Mouse (Mus musculus) hindbrain, postnatal 0 days (tissue): Measurements from ENCODE around the gene Ccl28. TPM values are rescaled to one million over a fixed set of nuclear protein-coding genes. Genes with fewer than 3 reads are reported as not detected.
A peak's percentile ranks its signal among the peaks of the same experiment; 100 is the strongest.

ENCODE experiments used
- ATAC-seq: fragments of 200-750 bp; cut with Nextera tagmentation; 2 replicates; pipeline ENCODE4 v1.8.0; 2017; ENCODE audit warnings: mild to moderate bottlenecking, moderate TSS enrichment, moderate library complexity
- DNase-seq: peaks from one replicate; pipeline ENCODE4 v3.0.0-alpha.2; 2015; ENCODE audit warnings: low spot score
- H3K27ac ChIP-seq: fragments of 300-500 bp; sonication (generic); 2 replicates; pipeline ENCODE4 v1.5.1; 2014; ENCODE audit warnings: mild to moderate bottlenecking
- H3K27me3 ChIP-seq: fragments of 300-500 bp; sonication (generic); 2 replicates; pipeline ENCODE4 v1.6.1; 2014; ENCODE audit warnings: low read length, mixed read lengths; ENCODE audit not compliant: insufficient read depth
- H3K36me3 ChIP-seq: fragments of 300-500 bp; sonication (generic); 2 replicates; pipeline ENCODE4 v1.6.1; 2014; ENCODE audit warnings: low read length, mixed read lengths; ENCODE audit not compliant: insufficient read depth
- H3K4me1 ChIP-seq: fragments of 300-500 bp; sonication (generic); 2 replicates; pipeline ENCODE4 v1.6.1; 2014; ENCODE audit warnings: antibody characterized with exemption, low read length, mixed read lengths; ENCODE audit not compliant: insufficient read depth
- H3K4me2 ChIP-seq: fragments of 300-500 bp; sonication (generic); 2 replicates; pipeline ENCODE4 v1.6.1; 2014; ENCODE audit warnings: low read depth, mild to moderate bottlenecking, low read length, moderate library complexity, mixed read lengths
- H3K4me3 ChIP-seq: fragments of 300-500 bp; sonication (generic); 2 replicates; pipeline ENCODE4 v1.5.1; 2014; ENCODE audit warnings: low read length
- H3K9ac ChIP-seq: fragments of 300-500 bp; sonication (generic); replicated peaks from 2 replicates; pipeline ENCODE4 v1.6.1; 2014; ENCODE audit warnings: mild to moderate bottlenecking, low read length, moderate library complexity, mixed read lengths
- H3K9me3 ChIP-seq: fragments of 300-500 bp; sonication (generic); 2 replicates; pipeline ENCODE4 v1.6.1; 2016; ENCODE audit warnings: low read length, mixed read lengths
- CTCF ChIP-seq: IDR thresholded peaks from 2 replicates; pipeline ENCODE4 v1.5.1; 2016; ENCODE audit warnings: antibody characterized with exemption, control low read depth, low read depth
- WGBS: fragments of 180-500 bp; shearing (Covaris S2); extraction: QIAGEN DNeasy Blood & Tissue Kit; methylation state at CpG from one replicate; pipeline ENCODE4 v1.1.7; 2014; 5-methylcytosine and 5-hydroxymethylcytosine counted together
- polyA plus RNA-seq: library from polyadenylated mRNA; unstranded; fragments of >200 nt; fragmentation: Nextera tagmentation; extraction: Ambion mirVana; gene quantifications from 2 replicates; pipeline ENCODE4 v1.2.1, GENCODE M21; 2015
- total RNA-seq: library from RNA; depleted of rRNA; stranded (reverse); fragments of >200 nt; gene quantifications from 2 replicates; pipeline ENCODE4 v1.2.3, GENCODE M21; 2014; rRNA removed

Ccl28 gene
- total and polyA plus RNA-seq, 2 experiments from 2014 or later, result 0.33 to 2.2 TPM

- DNase-seq (no peak), ATAC-seq (no peak)
- Histone ChIP-seq H3K27me3 (no peaks in the 10 kb centered on the region), H3K27ac (no peak overlapping the region), H3K4me1 (peaks cover 18% of the 10 kb centered on the region; the same call in 1 of the 2 replicates), H3K4me3 (no peak overlapping the region), H3K9me3 (no peaks in the 10 kb centered on the region), H3K36me3 (peaks cover 10% of the 10 kb centered on the region; the same call in 1 of the 2 replicates), H3K9ac (no peak overlapping the region), H3K4me2 (peak overlapping the region; percentile 36; the same call in 1 of the 2 replicates)
- 65% methylated on average over 4 of the region's 4 CpGs for whole genome bisulfite sequencing
- TF ChIP-seq CTCF, result no peak
Measured at GRCm38 (mm10) chr13:119695676-119696075, 72.1 kb downstream of the Ccl28 start.

GRCm38 (mm10) chr13:119696496-119696895, 72.9 kb downstream of the Ccl28 start:
- ATAC-seq (no peak), DNase-seq (no peak)
- H3K4me1 ChIP-seq, result peaks cover 18% of the 10 kb centered on the region; the same call in 1 of the 2 replicates
- no peak overlapping the region for H3K9ac ChIP-seq
- H3K27me3 ChIP-seq, result no peaks in the 10 kb centered on the region
- TF ChIP-seq CTCF, result no peak
- no peak overlapping the region for H3K4me3 ChIP-seq
- 71% methylated on average over 1 of the region's 1 CpGs for WGBS
- no peak overlapping the region for H3K27ac ChIP-seq
- H3K36me3 ChIP-seq, result peaks cover 15% of the 10 kb centered on the region; the same call in 1 of the 2 replicates
- H3K4me2 ChIP-seq, result no peak overlapping the region
- H3K9me3 ChIP-seq, result no peaks in the 10 kb centered on the region

- DNase-seq (no peak), ATAC-seq (no peak)
- H3K27me3 ChIP-seq, result no peaks in the 10 kb centered on the region
- H3K4me3 ChIP-seq, result no peak overlapping the region
- H3K4me2 ChIP-seq, result no peak overlapping the region
- WGBS, result 90% methylated on average over 4 of the region's 4 CpGs
- H3K9me3 ChIP-seq, result no peaks in the 10 kb centered on the region
- H3K9ac ChIP-seq, result no peak overlapping the region
- no peak overlapping the region for H3K27ac ChIP-seq
- peaks cover 29% of the 10 kb centered on the region for H3K36me3 ChIP-seq
- peaks cover 13% of the 10 kb centered on the region; the same call in 1 of the 2 replicates for H3K4me1 ChIP-seq
- TF ChIP-seq CTCF, result no peak
Measured at GRCm38 (mm10) chr13:119698436-119698835, 74.8 kb downstream of the Ccl28 start.

Other genes with a start within 250 kb of the Ccl28 start
- gene Paip1, start 195.2 kb upstream of the Ccl28 start, total RNA-seq, result 108 and 128 TPM in 2 replicates
- gene Paip1, start 195.2 kb upstream of the Ccl28 start, polyA plus RNA-seq, result 158 and 166 TPM in 2 replicates
- gene 4833420G17Rik, start 161.1 kb upstream of the Ccl28 start, total RNA-seq, result 51.1 and 64.5 TPM in 2 replicates
- 58.0 and 61.5 TPM in 2 replicates for gene 4833420G17Rik, start 161.1 kb upstream of the Ccl28 start, polyA plus RNA-seq
- 19.2 and 24.3 TPM in 2 replicates for gene Tmem267, start 135.8 kb upstream of the Ccl28 start, total RNA-seq
- gene Tmem267, start 135.8 kb upstream of the Ccl28 start, polyA plus RNA-seq, result 2.2 and 5.3 TPM in 2 replicates
- gene 3110070M22Rik, start 135.4 kb upstream of the Ccl28 start, total RNA-seq, result 7.7 and 13.4 TPM in 2 replicates
- 1.4 and 2.6 TPM in 2 replicates for gene 3110070M22Rik, start 135.4 kb upstream of the Ccl28 start, polyA plus RNA-seq
- 230 and 254 TPM in 2 replicates for gene Hmgcs1, start 66.6 kb downstream of the Ccl28 start, total RNA-seq
- gene Hmgcs1, start 66.6 kb downstream of the Ccl28 start, polyA plus RNA-seq, result 376 and 384 TPM in 2 replicates
- 9.8 and 10.3 TPM in 2 replicates for gene Nim1k, start 132.1 kb downstream of the Ccl28 start, total RNA-seq
- 7.4 and 8.0 TPM in 2 replicates for gene Nim1k, start 132.1 kb downstream of the Ccl28 start, polyA plus RNA-seq
- 21.1 and 27.7 TPM in 2 replicates for gene Zfp131, start 167.1 kb downstream of the Ccl28 start, total RNA-seq
- gene Zfp131, start 167.1 kb downstream of the Ccl28 start, polyA plus RNA-seq, result 26.3 and 29.6 TPM in 2 replicates
- 0.47 TPM in 1 of 2 replicates, not detected in the other for gene AF067063, start 206.4 kb downstream of the Ccl28 start, total RNA-seq
- gene AF067063, start 206.4 kb downstream of the Ccl28 start, polyA plus RNA-seq, result not detected in 2 replicates
- not detected in 2 replicates for gene D13Ertd608e, start 212.2 kb downstream of the Ccl28 start, total RNA-seq
- gene D13Ertd608e, start 212.2 kb downstream of the Ccl28 start, polyA plus RNA-seq, result not detected in 2 replicates